Mouse (Mus musculus): ENCODE data around the gene Ubr3. TPM values are rescaled to one million over a fixed set of nuclear protein-coding genes. Genes with fewer than 3 reads are reported as not detected.

The Ubr3 gene
- polyA plus RNA-seq, 1 experiment from 2014 or later: 19.6 TPM

- Histone ChIP-seq H3K36me3 (ENCODE audit: control insufficient read depth, insufficient read depth, low read length) (no peaks in the 10 kb centered on the region), H3K9ac (ENCODE audit: low read length) (no peak overlapping the region), H3K9me3 (ENCODE audit: control insufficient read depth, low read length) (no peaks in the 10 kb centered on the region), H3K27ac (ENCODE audit: low read depth, low read length) (no peak overlapping the region), H3K4me1 (replicated peaks; ENCODE audit: control insufficient read depth, insufficient read depth, low read length) (peaks cover 2% of the 10 kb centered on the region; the same call in 1 of the 2 replicates), H3K4me2 (ENCODE audit: low read depth, low read length, severe bottlenecking) (no peak overlapping the region), H3K4me3 (ENCODE audit: low read depth, low read length) (no peak overlapping the region), H3K27me3 (ENCODE audit: control insufficient read depth, insufficient read depth, low read length) (no peaks in the 10 kb centered on the region)
- WGBS: 75% methylated on average over 2 of the region's 2 CpGs
- ATAC-seq (replicated peaks; ENCODE audit: low FRiP score): no peak
- no peak for DNase-seq (ENCODE audit: low spot score)
These were observed 13.1 kb upstream of the Ubr3 start for GRCm38 (mm10) chr2:69883990-69884391.

DNA sequence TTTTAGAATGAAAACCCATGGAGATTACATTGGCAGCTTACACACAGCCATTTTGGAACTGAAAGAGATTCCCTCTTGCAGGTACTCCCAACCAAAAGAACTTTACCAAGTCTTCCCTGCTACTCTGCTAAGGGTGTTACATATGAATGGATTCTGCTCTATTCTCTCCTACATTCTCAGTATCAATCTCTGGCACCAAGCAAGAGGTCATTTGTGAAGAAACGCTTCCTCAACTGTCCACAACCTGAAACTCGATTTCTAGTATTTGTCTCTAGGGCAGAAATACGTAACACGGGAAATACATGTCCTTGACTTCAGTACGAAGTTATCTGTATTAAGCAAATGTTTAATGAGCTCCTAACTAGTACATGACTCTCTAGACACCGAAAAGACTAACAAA lies 12.5 kb upstream of the Ubr3 start:
- no peaks in the 10 kb centered on the region for H3K9me3 ChIP-seq (ENCODE audit: control insufficient read depth, low read length)
- no peak for ATAC-seq (replicated peaks; ENCODE audit: low FRiP score)
- no peaks in the 10 kb centered on the region for H3K27me3 ChIP-seq (ENCODE audit: control insufficient read depth, insufficient read depth, low read length)
- peak overlapping the region; percentile 45 for H3K4me3 ChIP-seq (ENCODE audit: low read depth, low read length)
- no peak for DNase-seq (ENCODE audit: low spot score)
- H3K9ac ChIP-seq (ENCODE audit: low read length): peak overlapping the region; percentile 63
- 63% methylated on average over 6 of the region's 6 CpGs for WGBS
- no peak overlapping the region for H3K27ac ChIP-seq (ENCODE audit: low read depth, low read length)
- H3K4me2 ChIP-seq (ENCODE audit: low read depth, low read length, severe bottlenecking): peak overlapping the region; percentile 61
- H3K4me1 ChIP-seq (replicated peaks; ENCODE audit: control insufficient read depth, insufficient read depth, low read length): peaks cover 2% of the 10 kb centered on the region; the same call in 1 of the 2 replicates
- H3K36me3 ChIP-seq (ENCODE audit: control insufficient read depth, insufficient read depth, low read length): no peaks in the 10 kb centered on the region

DNA sequence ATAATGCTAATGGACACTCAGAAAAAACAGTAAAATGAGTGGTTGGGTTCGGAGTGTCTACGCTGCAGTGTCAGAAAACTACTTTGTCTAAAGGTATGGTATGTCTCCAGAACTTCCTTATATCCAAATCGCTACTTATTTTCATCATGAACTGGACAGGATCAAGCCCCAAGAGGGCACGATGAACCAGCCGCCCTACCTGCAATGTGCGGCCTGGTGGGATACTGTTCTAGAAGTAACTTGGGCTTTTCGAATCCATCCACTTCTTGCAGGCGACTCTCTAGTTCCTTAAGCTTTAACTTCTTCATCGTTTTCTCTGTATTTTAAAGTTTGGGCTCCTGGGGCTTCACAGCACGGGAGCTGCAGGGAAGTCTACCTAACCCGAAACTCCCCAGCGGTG lies 12.0 kb upstream of the Ubr3 start:
- no peaks in the 10 kb centered on the region for H3K36me3 ChIP-seq (ENCODE audit: control insufficient read depth, insufficient read depth, low read length)
- peak; percentile 51; the same call in 1 of the 2 replicates for ATAC-seq (replicated peaks; ENCODE audit: low FRiP score)
- DNase-seq (ENCODE audit: low spot score): no peak
- peaks cover 2% of the 10 kb centered on the region; the same call in 1 of the 2 replicates for H3K4me1 ChIP-seq (replicated peaks; ENCODE audit: control insufficient read depth, insufficient read depth, low read length)
- 7% methylated on average over 12 of the region's 12 CpGs for WGBS
- H3K4me3 ChIP-seq (ENCODE audit: low read depth, low read length): peak overlapping the region; percentile 45
- peak overlapping the region; percentile 63 for H3K9ac ChIP-seq (ENCODE audit: low read length)
- H3K4me2 ChIP-seq (ENCODE audit: low read depth, low read length, severe bottlenecking): peak overlapping the region; percentile 61
- no peaks in the 10 kb centered on the region for H3K27me3 ChIP-seq (ENCODE audit: control insufficient read depth, insufficient read depth, low read length)
- no peaks in the 10 kb centered on the region for H3K9me3 ChIP-seq (ENCODE audit: control insufficient read depth, low read length)
- H3K27ac ChIP-seq (ENCODE audit: low read depth, low read length): no peak overlapping the region

GRCm38 (mm10) chr2:69885451-69886305 lies 11.4 kb upstream of the Ubr3 start, which contains the start of gene Mettl5:
TSS of gene Mettl5 (minus strand) at chr2:69885615.
- WGBS: 2% methylated on average over 45 of the region's 45 CpGs
- H3K9me3 ChIP-seq (ENCODE audit: control insufficient read depth, low read length): no peaks in the 10 kb centered on the region
- peak within 1 kb of the TSS; percentile 45 for H3K4me3 ChIP-seq (ENCODE audit: low read depth, low read length)
- peak within 1 kb of the TSS; percentile 61 for H3K4me2 ChIP-seq (ENCODE audit: low read depth, low read length, severe bottlenecking)
- H3K27me3 ChIP-seq (ENCODE audit: control insufficient read depth, insufficient read depth, low read length): no peaks in the 10 kb centered on the region
- peak; percentile 92 for DNase-seq (ENCODE audit: low spot score)
- peak within 1 kb of the TSS; percentile 63 for H3K9ac ChIP-seq (ENCODE audit: low read length)
- peaks cover 2% of the 10 kb centered on the region; the same call in 1 of the 2 replicates for H3K4me1 ChIP-seq (replicated peaks; ENCODE audit: control insufficient read depth, insufficient read depth, low read length)
- peak; percentile 94 for ATAC-seq (replicated peaks; ENCODE audit: low FRiP score)
- no peaks in the 10 kb centered on the region for H3K36me3 ChIP-seq (ENCODE audit: control insufficient read depth, insufficient read depth, low read length)
- H3K27ac ChIP-seq (ENCODE audit: low read depth, low read length): no peak within 1 kb of the TSS

- DNase-seq (ENCODE audit: low spot score): no peak
- Histone ChIP-seq H3K27ac (ENCODE audit: low read depth, low read length) (no peak overlapping the region), H3K36me3 (ENCODE audit: control insufficient read depth, insufficient read depth, low read length) (no peaks in the 10 kb centered on the region), H3K4me1 (replicated peaks; ENCODE audit: control insufficient read depth, insufficient read depth, low read length) (peaks cover 2% of the 10 kb centered on the region; the same call in 1 of the 2 replicates), H3K9me3 (ENCODE audit: control insufficient read depth, low read length) (no peaks in the 10 kb centered on the region), H3K4me3 (ENCODE audit: low read depth, low read length) (no peak overlapping the region), H3K9ac (ENCODE audit: low read length) (no peak overlapping the region), H3K4me2 (ENCODE audit: low read depth, low read length, severe bottlenecking) (no peak overlapping the region), H3K27me3 (ENCODE audit: control insufficient read depth, insufficient read depth, low read length) (no peaks in the 10 kb centered on the region)
- 78% methylated on average over 2 of the region's 2 CpGs for WGBS
- ATAC-seq (replicated peaks; ENCODE audit: low FRiP score): no peak
These were observed 8.1 kb upstream of the Ubr3 start for GRCm38 (mm10) chr2:69888957-69889356.

GRCm38 (mm10) chr2:69890843-69891242 lies 6.2 kb upstream of the Ubr3 start:
- ATAC-seq (replicated peaks; ENCODE audit: low FRiP score) (no peak), DNase-seq (ENCODE audit: low spot score) (no peak)
- Histone ChIP-seq H3K27ac (ENCODE audit: low read depth, low read length) (no peak overlapping the region), H3K4me2 (ENCODE audit: low read depth, low read length, severe bottlenecking) (no peak overlapping the region), H3K4me3 (ENCODE audit: low read depth, low read length) (no peak overlapping the region), H3K9me3 (ENCODE audit: control insufficient read depth, low read length) (no peaks in the 10 kb centered on the region), H3K36me3 (ENCODE audit: control insufficient read depth, insufficient read depth, low read length) (no peaks in the 10 kb centered on the region), H3K27me3 (ENCODE audit: control insufficient read depth, insufficient read depth, low read length) (no peaks in the 10 kb centered on the region), H3K9ac (ENCODE audit: low read length) (no peak overlapping the region), H3K4me1 (replicated peaks; ENCODE audit: control insufficient read depth, insufficient read depth, low read length) (no peaks in the 10 kb centered on the region; the same call in 1 of the 2 replicates)
- 74% methylated on average over 7 of the region's 7 CpGs for WGBS

GRCm38 (mm10) chr2:69893145-69893544 lies 3.9 kb upstream of the Ubr3 start:
- no peak for DNase-seq (ENCODE audit: low spot score)
- 85% methylated on average over 1 of the region's 1 CpGs for WGBS
- Histone ChIP-seq H3K9ac (ENCODE audit: low read length) (no peak overlapping the region), H3K27ac (ENCODE audit: low read depth, low read length) (no peak overlapping the region), H3K4me2 (ENCODE audit: low read depth, low read length, severe bottlenecking) (no peak overlapping the region), H3K4me1 (replicated peaks; ENCODE audit: control insufficient read depth, insufficient read depth, low read length) (no peaks in the 10 kb centered on the region), H3K27me3 (ENCODE audit: control insufficient read depth, insufficient read depth, low read length) (no peaks in the 10 kb centered on the region), H3K9me3 (ENCODE audit: control insufficient read depth, low read length) (no peaks in the 10 kb centered on the region), H3K4me3 (ENCODE audit: low read depth, low read length) (no peak overlapping the region), H3K36me3 (ENCODE audit: control insufficient read depth, insufficient read depth, low read length) (no peaks in the 10 kb centered on the region)
- ATAC-seq (replicated peaks; ENCODE audit: low FRiP score): no peak

- WGBS: 86% methylated on average over 5 of the region's 5 CpGs
These were observed 3.2 kb upstream of the Ubr3 start for GRCm38 (mm10) chr2:69893891-69894290.

More at GRCm38 (mm10) chr2:69893891-69894290, 3.2 kb upstream of the Ubr3 start:
- Histone ChIP-seq H3K9ac (ENCODE audit: low read length) (no peak overlapping the region), H3K36me3 (ENCODE audit: control insufficient read depth, insufficient read depth, low read length) (no peaks in the 10 kb centered on the region), H3K4me3 (ENCODE audit: low read depth, low read length) (no peak overlapping the region), H3K27ac (ENCODE audit: low read depth, low read length) (no peak overlapping the region), H3K9me3 (ENCODE audit: control insufficient read depth, low read length) (no peaks in the 10 kb centered on the region), H3K27me3 (ENCODE audit: control insufficient read depth, insufficient read depth, low read length) (no peaks in the 10 kb centered on the region), H3K4me1 (replicated peaks; ENCODE audit: control insufficient read depth, insufficient read depth, low read length) (0 out of 2 replicates have a peak, but pooled peaks cover 2% of the 10 kb centered on the region), H3K4me2 (ENCODE audit: low read depth, low read length, severe bottlenecking) (no peak overlapping the region)
- DNase-seq (ENCODE audit: low spot score) (no peak), ATAC-seq (replicated peaks; ENCODE audit: low FRiP score) (no peak)

Measured in forebrain, embryonic 11.5 days (tissue).